Mouse (Mus musculus): ENCODE data around the gene Igsf21. TPM values are rescaled to one million over a fixed set of nuclear protein-coding genes. Genes with fewer than 3 reads are reported as not detected.
A peak's percentile ranks its signal among the peaks of the same experiment; 100 is the strongest.

Gene Igsf21
- polyA plus RNA-seq, 1 experiment from 2014 or later: 30.0 TPM

DNA sequence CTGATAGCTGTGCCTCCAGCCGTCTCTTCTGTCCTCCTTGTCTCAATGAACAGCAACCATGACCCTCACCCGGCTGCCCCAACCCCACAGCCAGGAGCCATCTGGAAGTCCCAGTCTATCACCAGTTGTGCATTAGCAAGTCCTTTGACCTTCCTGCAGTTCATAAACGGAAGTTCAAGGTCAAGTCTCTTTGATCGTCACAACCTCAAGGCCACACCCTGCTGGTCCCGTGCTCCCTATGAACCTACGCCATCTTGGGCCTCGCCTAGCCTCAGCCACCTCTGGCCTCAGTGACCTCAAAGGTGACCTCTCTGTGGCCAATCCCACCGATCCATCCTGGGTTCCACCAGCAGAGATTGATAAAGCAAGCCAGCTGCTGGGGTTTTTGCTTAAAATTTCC is 96.9 kb downstream of the Igsf21 start:
- DNase-seq (ENCODE audit: low spot score) (no peak), ATAC-seq (no peak)
- WGBS: 94% methylated on average over 8 of the region's 8 CpGs
- no peak overlapping the region for H3K4me3 ChIP-seq (ENCODE audit: low read depth, low read length)
- no peaks in the 10 kb centered on the region for H3K9me3 ChIP-seq (replicated peaks; ENCODE audit: control insufficient read depth, low read length)
- H3K36me3 ChIP-seq (ENCODE audit: control insufficient read depth, insufficient read depth, low read length): no peaks in the 10 kb centered on the region
- H3K27me3 ChIP-seq (replicated peaks; ENCODE audit: control insufficient read depth, insufficient read depth, low read length): no peaks in the 10 kb centered on the region
- no peak overlapping the region for H3K4me2 ChIP-seq (ENCODE audit: low read length)
- peaks cover 13% of the 10 kb centered on the region for H3K4me1 ChIP-seq (ENCODE audit: control insufficient read depth, insufficient read depth, low read length)
- H3K27ac ChIP-seq (ENCODE audit: low read depth, low read length): no peak overlapping the region
- no peak overlapping the region for H3K9ac ChIP-seq (ENCODE audit: low read length)

DNA sequence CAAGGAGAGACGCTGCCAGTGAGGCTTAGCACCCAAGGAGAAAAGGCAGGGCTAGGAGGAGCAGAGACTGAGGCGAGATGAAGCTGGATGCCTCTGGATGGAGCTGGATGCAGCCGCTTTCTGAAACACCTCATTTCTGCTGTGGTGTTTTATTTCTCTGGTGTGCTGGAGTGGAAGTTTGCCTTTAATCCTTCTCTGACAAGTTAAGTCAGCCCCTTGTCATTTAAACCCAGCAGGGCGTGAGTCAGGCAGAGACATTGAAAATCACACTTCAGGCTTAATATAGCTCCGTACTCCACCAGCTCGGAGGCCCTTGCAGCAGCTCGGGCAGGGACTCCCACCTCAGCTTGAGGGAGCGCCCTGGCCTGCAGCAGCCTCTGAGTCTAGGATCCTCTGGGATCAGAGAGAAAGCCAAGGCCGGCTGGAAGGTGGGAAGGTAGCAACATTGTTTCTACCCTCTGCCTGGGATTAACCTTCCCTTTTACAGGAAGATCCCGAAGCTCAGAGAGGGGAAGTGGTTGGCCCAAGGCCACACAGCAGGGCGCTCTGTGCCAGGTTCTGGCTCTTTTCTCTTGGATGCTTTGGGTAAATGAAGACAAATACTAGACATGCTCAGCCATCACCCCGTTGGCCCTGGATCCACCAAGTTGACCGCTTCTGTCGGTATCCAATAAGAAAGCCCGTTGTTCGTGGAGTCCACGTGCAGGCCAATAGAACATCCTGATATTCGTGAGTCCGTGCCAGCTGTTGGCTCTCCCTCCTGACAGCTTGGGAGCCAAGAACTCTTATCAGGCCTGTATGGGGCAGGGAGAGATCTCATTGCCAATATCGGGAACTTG is 98.5 kb downstream of the Igsf21 start:
- Histone ChIP-seq H3K27me3 (replicated peaks; ENCODE audit: control insufficient read depth, insufficient read depth, low read length) (no peaks in the 10 kb centered on the region), H3K9ac (ENCODE audit: low read length) (no peak overlapping the region), H3K4me3 (ENCODE audit: low read depth, low read length) (no peak overlapping the region), H3K27ac (ENCODE audit: low read depth, low read length) (peak overlapping the region; percentile 58), H3K36me3 (ENCODE audit: control insufficient read depth, insufficient read depth, low read length) (no peaks in the 10 kb centered on the region), H3K4me2 (ENCODE audit: low read length) (no peak overlapping the region), H3K9me3 (replicated peaks; ENCODE audit: control insufficient read depth, low read length) (no peaks in the 10 kb centered on the region), H3K4me1 (ENCODE audit: control insufficient read depth, insufficient read depth, low read length) (peaks cover 5% of the 10 kb centered on the region)
- ATAC-seq (no peak), DNase-seq (ENCODE audit: low spot score) (no peak)
- 63% methylated on average over 20 of the region's 20 CpGs for WGBS

DNA sequence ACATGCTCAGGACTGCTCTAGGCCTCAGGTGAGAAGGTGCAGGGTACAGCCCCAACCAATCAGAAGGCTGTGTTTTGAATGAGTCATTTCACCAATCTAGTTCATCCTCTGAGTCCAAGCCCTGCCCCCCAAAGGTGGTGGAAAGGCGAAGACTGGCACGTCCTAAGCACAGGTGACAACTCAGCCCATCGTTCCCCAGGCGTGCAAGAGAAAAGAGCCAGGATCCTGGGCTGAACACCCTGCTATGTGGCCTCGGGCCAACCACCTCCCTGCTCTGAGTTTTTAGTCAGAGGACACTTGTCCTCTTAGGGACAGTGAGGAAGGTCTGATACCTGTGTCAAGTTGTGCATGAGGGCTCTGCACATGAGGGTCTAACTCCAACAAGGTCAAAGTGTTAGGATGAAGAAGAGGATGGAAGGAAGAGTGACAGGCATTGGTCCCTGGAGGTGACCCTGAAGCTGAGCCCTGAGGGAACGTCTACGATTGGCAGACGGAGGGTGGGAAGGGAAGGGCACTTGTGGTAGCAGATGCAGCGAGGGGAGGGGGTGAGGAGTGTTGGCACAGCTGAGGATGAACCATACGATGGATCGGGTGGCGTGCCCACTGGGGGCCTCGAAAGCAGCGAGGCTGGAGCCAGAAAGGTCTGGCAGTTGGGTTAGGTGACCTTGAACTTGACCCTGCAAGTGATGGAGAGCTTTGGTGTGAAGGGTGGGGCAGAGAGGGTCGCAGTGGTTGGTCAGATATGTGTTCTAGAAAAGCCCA is 99.3 kb downstream of the Igsf21 start:
- Histone ChIP-seq H3K4me1 (ENCODE audit: control insufficient read depth, insufficient read depth, low read length) (peaks cover 5% of the 10 kb centered on the region), H3K9ac (ENCODE audit: low read length) (no peak overlapping the region), H3K4me2 (ENCODE audit: low read length) (no peak overlapping the region), H3K36me3 (ENCODE audit: control insufficient read depth, insufficient read depth, low read length) (no peaks in the 10 kb centered on the region), H3K9me3 (replicated peaks; ENCODE audit: control insufficient read depth, low read length) (no peaks in the 10 kb centered on the region), H3K27me3 (replicated peaks; ENCODE audit: control insufficient read depth, insufficient read depth, low read length) (no peaks in the 10 kb centered on the region), H3K27ac (ENCODE audit: low read depth, low read length) (peak overlapping the region; percentile 58), H3K4me3 (ENCODE audit: low read depth, low read length) (no peak overlapping the region)
- 66% methylated on average over 15 of the region's 15 CpGs for WGBS
- no peak for DNase-seq (ENCODE audit: low spot score)
- ATAC-seq: no peak

DNA sequence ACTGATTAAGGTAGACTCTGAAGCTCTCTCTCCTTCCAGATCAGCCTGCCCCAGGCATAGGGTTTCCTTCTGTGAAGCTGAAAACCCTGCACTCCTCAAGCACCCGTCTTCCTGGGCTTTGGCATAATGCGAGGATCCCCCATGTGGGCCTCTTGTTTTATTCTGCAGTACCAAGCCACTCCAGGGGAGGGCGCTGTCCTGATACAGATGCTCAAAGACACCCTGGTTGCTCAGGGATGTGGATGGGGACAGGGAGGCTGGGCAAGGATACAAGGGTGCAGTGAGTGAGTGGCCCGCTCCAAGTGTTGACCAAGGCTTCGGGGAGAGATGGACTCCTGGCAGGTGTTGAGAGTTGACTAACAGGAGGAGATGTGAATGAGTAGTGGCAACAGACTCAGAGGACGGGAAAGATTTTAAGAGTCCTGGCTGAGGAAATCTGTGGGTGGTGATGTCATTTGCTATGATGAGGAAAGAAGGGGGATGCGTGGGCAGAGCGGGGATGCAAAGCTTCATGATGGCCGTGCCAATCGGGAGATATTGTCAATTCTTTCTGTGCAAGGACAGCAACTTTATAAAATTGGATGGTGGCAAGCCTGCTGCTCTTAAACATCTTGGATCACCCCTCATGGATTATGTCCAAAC is 102.6 kb downstream of the Igsf21 start:
- no peak overlapping the region for H3K4me2 ChIP-seq (ENCODE audit: low read length)
- no peak for ATAC-seq
- H3K4me3 ChIP-seq (ENCODE audit: low read depth, low read length): no peak overlapping the region
- H3K9me3 ChIP-seq (replicated peaks; ENCODE audit: control insufficient read depth, low read length): no peaks in the 10 kb centered on the region
- no peaks in the 10 kb centered on the region for H3K36me3 ChIP-seq (ENCODE audit: control insufficient read depth, insufficient read depth, low read length)
- DNase-seq (ENCODE audit: low spot score): no peak
- no peak overlapping the region for H3K9ac ChIP-seq (ENCODE audit: low read length)
- whole genome bisulfite sequencing: 88% methylated on average over 10 of the region's 10 CpGs
- H3K27ac ChIP-seq (ENCODE audit: low read depth, low read length): no peak overlapping the region
- H3K4me1 ChIP-seq (ENCODE audit: control insufficient read depth, insufficient read depth, low read length): peaks cover 5% of the 10 kb centered on the region
- no peaks in the 10 kb centered on the region for H3K27me3 ChIP-seq (replicated peaks; ENCODE audit: control insufficient read depth, insufficient read depth, low read length)

DNA sequence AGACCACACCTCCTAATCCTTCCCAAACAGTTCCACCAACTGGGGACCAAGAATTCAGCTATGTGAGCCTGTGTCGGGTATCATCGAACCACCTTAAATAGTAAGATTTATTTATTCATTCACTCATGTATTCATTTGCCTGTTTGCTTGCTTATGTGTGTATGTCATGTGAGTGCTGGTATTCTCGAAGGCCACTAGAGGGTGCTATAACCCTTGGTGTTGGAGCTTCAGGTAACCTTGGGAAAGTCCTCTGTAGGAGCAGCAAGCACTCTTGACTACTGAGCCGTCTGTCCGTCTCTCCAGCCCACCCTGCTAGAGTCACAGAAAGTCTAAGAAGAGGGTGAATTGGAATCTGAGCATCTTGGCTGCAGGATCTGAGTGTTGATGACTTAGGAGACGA is 103.4 kb downstream of the Igsf21 start:
- Histone ChIP-seq H3K4me3 (ENCODE audit: low read depth, low read length) (no peak overlapping the region), H3K9me3 (replicated peaks; ENCODE audit: control insufficient read depth, low read length) (no peaks in the 10 kb centered on the region), H3K4me2 (ENCODE audit: low read length) (no peak overlapping the region), H3K27me3 (replicated peaks; ENCODE audit: control insufficient read depth, insufficient read depth, low read length) (no peaks in the 10 kb centered on the region), H3K36me3 (ENCODE audit: control insufficient read depth, insufficient read depth, low read length) (no peaks in the 10 kb centered on the region), H3K9ac (ENCODE audit: low read length) (no peak overlapping the region), H3K27ac (ENCODE audit: low read depth, low read length) (no peak overlapping the region), H3K4me1 (ENCODE audit: control insufficient read depth, insufficient read depth, low read length) (peaks cover 5% of the 10 kb centered on the region)
- DNase-seq (ENCODE audit: low spot score) (no peak), ATAC-seq (no peak)
- WGBS: 93% methylated on average over 6 of the region's 6 CpGs

DNA sequence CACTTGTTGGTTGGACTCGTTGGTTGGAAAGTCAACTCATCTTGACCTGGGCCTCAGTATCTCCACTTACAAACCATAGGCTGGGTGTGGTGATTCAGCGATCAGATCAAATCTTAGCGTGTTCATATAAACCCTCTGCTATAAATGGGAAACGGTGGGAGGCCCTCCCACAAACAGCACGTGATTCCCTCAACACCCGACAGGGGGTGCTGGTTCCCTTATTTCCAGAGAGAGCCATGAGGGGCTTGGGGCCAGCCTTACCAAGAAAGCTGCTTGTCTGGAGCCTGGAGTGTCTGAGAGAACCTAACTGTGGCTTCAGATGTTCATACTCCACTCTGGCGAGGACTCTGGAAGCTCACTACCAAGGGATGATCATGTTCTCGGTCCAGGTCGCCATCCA is 106.1 kb downstream of the Igsf21 start:
- WGBS: 67% methylated on average over 9 of the region's 9 CpGs
- Histone ChIP-seq H3K27ac (ENCODE audit: low read depth, low read length) (no peak overlapping the region), H3K9me3 (replicated peaks; ENCODE audit: control insufficient read depth, low read length) (no peaks in the 10 kb centered on the region), H3K36me3 (ENCODE audit: control insufficient read depth, insufficient read depth, low read length) (no peaks in the 10 kb centered on the region), H3K27me3 (replicated peaks; ENCODE audit: control insufficient read depth, insufficient read depth, low read length) (no peaks in the 10 kb centered on the region), H3K4me1 (ENCODE audit: control insufficient read depth, insufficient read depth, low read length) (no peaks in the 10 kb centered on the region), H3K4me2 (ENCODE audit: low read length) (no peak overlapping the region), H3K4me3 (ENCODE audit: low read depth, low read length) (no peak overlapping the region), H3K9ac (ENCODE audit: low read length) (no peak overlapping the region)
- DNase-seq (ENCODE audit: low spot score) (peak; percentile 44), ATAC-seq (no peak)

DNA sequence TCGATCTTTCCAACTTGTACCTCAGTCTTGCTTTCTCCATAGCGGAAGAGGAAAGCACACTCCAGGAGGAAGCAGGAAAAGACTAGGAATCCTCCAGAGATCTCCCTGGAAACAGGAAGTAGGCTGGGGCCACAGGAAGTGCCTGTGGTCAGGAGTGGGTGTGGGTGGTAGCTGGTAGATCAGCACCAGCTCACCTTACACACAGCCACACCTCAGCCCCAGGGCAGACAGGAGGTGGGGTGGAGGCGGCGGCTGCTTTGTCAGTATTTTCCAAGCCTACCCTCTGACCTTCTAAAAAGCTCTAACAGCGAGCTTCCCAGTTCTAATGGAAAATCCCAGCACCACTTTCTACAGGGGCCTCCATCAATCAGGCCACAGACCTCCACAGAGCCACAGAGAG is 107.7 kb downstream of the Igsf21 start:
- Histone ChIP-seq H3K36me3 (ENCODE audit: control insufficient read depth, insufficient read depth, low read length) (no peaks in the 10 kb centered on the region), H3K4me1 (ENCODE audit: control insufficient read depth, insufficient read depth, low read length) (no peaks in the 10 kb centered on the region), H3K4me3 (ENCODE audit: low read depth, low read length) (no peak overlapping the region), H3K27ac (ENCODE audit: low read depth, low read length) (no peak overlapping the region), H3K27me3 (replicated peaks; ENCODE audit: control insufficient read depth, insufficient read depth, low read length) (no peaks in the 10 kb centered on the region), H3K9ac (ENCODE audit: low read length) (no peak overlapping the region), H3K9me3 (replicated peaks; ENCODE audit: control insufficient read depth, low read length) (no peaks in the 10 kb centered on the region), H3K4me2 (ENCODE audit: low read length) (no peak overlapping the region)
- ATAC-seq (no peak), DNase-seq (ENCODE audit: low spot score) (no peak)
- 72% methylated on average over 5 of the region's 5 CpGs for WGBS

DNA sequence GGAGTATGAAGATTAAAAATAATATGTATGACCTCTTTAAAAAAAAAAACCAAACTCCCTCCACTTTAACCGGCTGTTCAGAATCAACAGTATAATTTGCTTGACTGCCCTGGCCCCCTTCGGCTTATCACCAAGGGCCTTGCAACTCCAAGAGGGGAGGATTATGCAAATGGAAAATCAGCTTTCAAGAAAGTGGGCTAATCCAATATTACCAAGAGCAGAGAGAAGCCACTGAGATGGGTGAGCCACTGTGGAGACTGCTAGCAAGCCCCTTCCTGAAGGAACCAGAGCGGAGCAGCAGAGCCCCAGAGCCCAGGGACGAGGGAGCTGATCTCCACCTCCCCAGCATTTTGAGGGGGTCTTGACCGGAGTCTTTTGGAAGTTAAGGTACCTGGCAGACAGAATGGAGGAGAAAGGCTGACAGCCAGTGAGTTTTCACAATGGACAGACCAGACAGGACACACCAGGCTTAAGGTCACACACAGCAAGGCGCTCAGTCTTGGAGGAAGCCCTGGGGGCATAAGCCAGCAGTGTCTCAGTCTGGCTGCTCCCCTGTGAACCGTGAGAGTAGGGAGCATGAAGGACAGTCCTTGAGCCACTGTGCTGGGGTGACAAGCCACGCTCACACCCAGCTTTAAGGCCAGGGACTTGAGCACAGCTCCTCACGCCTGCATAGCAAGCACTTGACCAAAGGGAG is 114.8 kb downstream of the Igsf21 start:
- no peak overlapping the region for H3K9ac ChIP-seq (ENCODE audit: low read length)
- H3K4me1 ChIP-seq (ENCODE audit: control insufficient read depth, insufficient read depth, low read length): peaks cover 10% of the 10 kb centered on the region; the same call in 1 of the 2 replicates
- H3K36me3 ChIP-seq (ENCODE audit: control insufficient read depth, insufficient read depth, low read length): no peaks in the 10 kb centered on the region
- H3K27ac ChIP-seq (ENCODE audit: low read depth, low read length): no peak overlapping the region
- no peak overlapping the region for H3K4me3 ChIP-seq (ENCODE audit: low read depth, low read length)
- ATAC-seq (no peak), DNase-seq (ENCODE audit: low spot score) (no peak)
- no peak overlapping the region for H3K4me2 ChIP-seq (ENCODE audit: low read length)
- 21% methylated on average over 9 of the region's 9 CpGs for WGBS
- no peaks in the 10 kb centered on the region for H3K9me3 ChIP-seq (replicated peaks; ENCODE audit: control insufficient read depth, low read length)
- H3K27me3 ChIP-seq (replicated peaks; ENCODE audit: control insufficient read depth, insufficient read depth, low read length): no peaks in the 10 kb centered on the region
